Comparison of ENCODE assay signal across 28 mouse cellular contexts in genomic region chr11:109797531-109797930, GRCm38 (mm10). TPM values are rescaled to one million over a fixed set of nuclear protein-coding genes. Genes with fewer than 3 reads are reported as not detected.
DNase-seq lines count a peak whose midpoint lies in the region; ATAC-seq and TF ChIP-seq lines count a peak whose summit lies in the region.
"Had no signal": no experiment of that assay in that cellular context is flagged by ENCODE, and none has a peak within 500 bp of the region (broad histone marks: within the 10 kb centered on the region; RNA-seq: fewer than 3 reads in every experiment).

No protein-coding gene starts in this region.

- H3K36me3 ChIP-seq in lung, postnatal 0 days (ENCODE audit: insufficient read depth, low read length) = no peaks in the 10 kb centered on the region
- H3K36me3 ChIP-seq: embryonic facial prominence, embryonic 10.5 days; embryonic facial prominence, embryonic 12.5 days; G1E had no signal

- TF ChIP-seq POLR2A in lung, adult 2 months (IDR thresholded peaks at IDR 0.05; ENCODE audit: borderline replicate concordance, extremely low read depth, low read depth, low read length) = no peak

- TF ChIP-seq EP300 in lung, postnatal 0 days (IDR thresholded peaks at IDR 0.05) = no peak

- H3K4me1 ChIP-seq in lung, postnatal 0 days (ENCODE audit: insufficient read depth, low read depth, low read length) = no peaks in the 10 kb centered on the region
- no peaks in the 10 kb centered on the region for H3K4me1 ChIP-seq in lung, adult 2 months (ENCODE audit: control insufficient read depth, insufficient read depth, low read length)
- H3K4me1 ChIP-seq: embryonic facial prominence, embryonic 10.5 days; embryonic facial prominence, embryonic 12.5 days; forebrain, embryonic 13.5 days had no signal

- no peaks in the 10 kb centered on the region for H3K27me3 ChIP-seq in lung, postnatal 0 days (replicated peaks; ENCODE audit: insufficient read depth, low read length)
- H3K27me3 ChIP-seq: CH12.LX; embryonic facial prominence, embryonic 12.5 days; forebrain, embryonic 13.5 days; Patski had no signal

- H3K9me3 ChIP-seq in lung, postnatal 0 days (ENCODE audit: low read length) = no peaks in the 10 kb centered on the region
- H3K9me3 ChIP-seq: embryonic facial prominence, embryonic 10.5 days; embryonic facial prominence, embryonic 12.5 days; forebrain, embryonic 13.5 days had no signal

- no peak for ATAC-seq in lung, postnatal 0 days
- ATAC-seq: activated CD4-positive, CD25-positive, alpha-beta regulatory T cell, adult 4 months; CD4-positive, CD25-positive, alpha-beta regulatory T cell, adult 4 months; forebrain, embryonic 13.5 days; Patski had no signal

- peak; percentile 75 for DNase-seq in heart, adult 11 months
- no peak for DNase-seq in heart, postnatal 4 days
- peak; percentile 26 for DNase-seq in lung, postnatal 0 days (ENCODE audit: low spot score)
- DNase-seq in lung, adult 2 months = no peak
- DNase-seq in lung, postnatal 25 days (ENCODE audit: low spot score) = peak; percentile 19
- DNase-seq in kidney, postnatal 36 days = no peak
- no peak for DNase-seq in layer of hippocampus, postnatal 14 days (ENCODE audit: low spot score in 2 of 2)
- DNase-seq: adrenal gland, adult 8-10 months; adrenal gland, postnatal 14 days; adrenal gland, postnatal 36 days; B cell, adult 2 months; cerebellum, adult 11-12 months; cerebellum, adult 2 months; cerebellum, adult 9-10 months; cerebellum, postnatal 10 days; cerebellum, postnatal 25 days had no signal

- TF ChIP-seq CTCF in lung, postnatal 0 days (IDR thresholded peaks at IDR 0.05) = no peak
- no peak for TF ChIP-seq CTCF in lung, adult 2 months (IDR thresholded peaks at IDR 0.05; ENCODE audit: insufficient read depth, low read length)

- no peak overlapping the region for H3K27ac ChIP-seq in lung, postnatal 0 days (ENCODE audit: low read length)
- H3K27ac ChIP-seq: embryonic facial prominence, embryonic 10.5 days; embryonic facial prominence, embryonic 12.5 days; forebrain, embryonic 13.5 days had no signal

- no peak overlapping the region for H3K9ac ChIP-seq in lung, postnatal 0 days (replicated peaks; ENCODE audit: low read depth)
- H3K9ac ChIP-seq: embryonic facial prominence, embryonic 12.5 days; forebrain, embryonic 13.5 days had no signal

- H3K4me2 ChIP-seq in lung, postnatal 0 days (replicated peaks; ENCODE audit: low read depth, low read length) = no peak overlapping the region
- H3K4me2 ChIP-seq: embryonic facial prominence, embryonic 12.5 days; forebrain, embryonic 13.5 days had no signal

- no peak overlapping the region for H3K4me3 ChIP-seq in lung, postnatal 0 days (ENCODE audit: low read depth, low read length)
- H3K4me3 ChIP-seq in lung, adult 2 months (replicated peaks; ENCODE audit: extremely low read depth, low read depth, low read length) = no peak overlapping the region
- H3K4me3 ChIP-seq: embryonic facial prominence, embryonic 10.5 days; embryonic facial prominence, embryonic 12.5 days; forebrain, embryonic 13.5 days had no signal

- 65% methylated on average over 6 of the region's 6 CpGs for WGBS in lung, postnatal 0 days
- 70% methylated on average over 6 of the region's 6 CpGs for WGBS in lung, adult 2 months

RNA-seq across cellular contexts. Expression of gene 1700012B07Rik, which starts 30.3 kb away (rescaled TPM):
- total RNA-seq in heart, postnatal 4 days (2021) = not detected
- polyA plus RNA-seq in lung, postnatal 0 days (2015; fragmentation: Nextera tagmentation; extraction: Ambion mirVana) = 0.15 TPM in 1 of 2 replicates, not detected in the other
- 0.12 and 0.26 TPM in 2 replicates for polyA plus RNA-seq in lung, adult 2 months (2012; rRNA removed)
- total RNA-seq in layer of hippocampus, postnatal 14 days (2021) = not detected
- total RNA-seq: adrenal gland, adult 18-20 months; adrenal gland, adult 8-10 months; adrenal gland, postnatal 14 days; adrenal gland, postnatal 36 days; CH12.LX had no signal
- polyA plus RNA-seq: cerebellum, adult 2 months; cortical plate, adult 2 months; embryonic facial prominence, embryonic 10.5 days; embryonic facial prominence, embryonic 12.5 days; embryonic facial prominence, embryonic 14.5 days; forebrain, embryonic 11.5 days; forebrain, embryonic 13.5 days; G1E; Patski had no signal

Comparison
In these comparisons a context has a peak if more than half of its experiments do, and no peak if none do; other contexts are left out.
1. DNase-seq: peak in heart, adult 11 months (single experiment), lung, postnatal 0 days (single experiment) and lung, postnatal 25 days (single experiment); none in heart, postnatal 4 days (single experiment), lung, adult 2 months (single experiment), kidney, postnatal 36 days (0 of 2) and layer of hippocampus, postnatal 14 days (0 of 2).